Mouse (Mus musculus) forebrain, embryonic 11.5 days (tissue): ENCODE results near the gene Nostrin. TPM values are rescaled to one million over a fixed set of nuclear protein-coding genes. Genes with fewer than 3 reads are reported as not detected.

Source experiments
- ATAC-seq: fragments of 200-750 bp; cut with Nextera tagmentation; replicated peaks from 2 replicates; pipeline ENCODE4 v1.8.0; 2017; ENCODE audit warnings: moderate TSS enrichment; ENCODE audit not compliant: low FRiP score
- DNase-seq: peaks from one replicate; pipeline ENCODE4 v3.0.0-alpha.2; 2017; ENCODE audit warnings: low spot score
- H3K27ac ChIP-seq: fragments of 300-500 bp; sonication (generic); 2 replicates; pipeline ENCODE4 v1.5.1; 2014; ENCODE audit warnings: low read depth, low read length
- H3K27me3 ChIP-seq: fragments of 300-500 bp; sonication (generic); 2 replicates; pipeline ENCODE4 v1.6.1; 2014; ENCODE audit warnings: mild to moderate bottlenecking, low read length, mixed read lengths; ENCODE audit not compliant: control insufficient read depth, insufficient read depth
- H3K36me3 ChIP-seq: fragments of 300-500 bp; sonication (generic); 2 replicates; pipeline ENCODE4 v1.6.1; 2014; ENCODE audit warnings: mild to moderate bottlenecking, low read length, moderate library complexity, mixed read lengths; ENCODE audit not compliant: control insufficient read depth, insufficient read depth
- H3K4me1 ChIP-seq: fragments of 300-500 bp; sonication (generic); replicated peaks from 2 replicates; pipeline ENCODE4 v1.6.1; 2014; ENCODE audit warnings: low read length, mixed read lengths; ENCODE audit not compliant: control insufficient read depth, insufficient read depth
- H3K4me2 ChIP-seq: fragments of 300-500 bp; sonication (generic); 2 replicates; pipeline ENCODE4 v1.6.1; 2014; ENCODE audit warnings: low read depth, mild to moderate bottlenecking, low read length, moderate library complexity, mixed read lengths; ENCODE audit not compliant: severe bottlenecking
- H3K4me3 ChIP-seq: fragments of 300-500 bp; sonication (generic); 2 replicates; pipeline ENCODE4 v1.5.1; 2014; ENCODE audit warnings: low read depth, low read length
- H3K9ac ChIP-seq: fragments of 300-500 bp; sonication (generic); 2 replicates; pipeline ENCODE4 v1.6.1; 2014; ENCODE audit warnings: low read length
- H3K9me3 ChIP-seq: fragments of 300-500 bp; sonication (generic); 2 replicates; pipeline ENCODE4 v1.6.1; 2016; ENCODE audit warnings: low read length, mixed read lengths; ENCODE audit not compliant: control insufficient read depth
- WGBS: fragments of 180-500 bp; shearing (Covaris S2); extraction: QIAGEN DNeasy Blood & Tissue Kit; methylation state at CpG from one replicate; pipeline ENCODE4 v1.1.7; 2014; 5-methylcytosine and 5-hydroxymethylcytosine counted together
- polyA plus RNA-seq: library from polyadenylated mRNA; unstranded; fragments of >200 nt; fragmentation: Nextera tagmentation; extraction: Ambion mirVana; gene quantifications from 2 replicates; pipeline ENCODE4 v1.2.1, GENCODE M21; 2014

Nostrin gene
- polyA plus RNA-seq, 1 experiment from 2014 or later = 1.1 TPM

DNA sequence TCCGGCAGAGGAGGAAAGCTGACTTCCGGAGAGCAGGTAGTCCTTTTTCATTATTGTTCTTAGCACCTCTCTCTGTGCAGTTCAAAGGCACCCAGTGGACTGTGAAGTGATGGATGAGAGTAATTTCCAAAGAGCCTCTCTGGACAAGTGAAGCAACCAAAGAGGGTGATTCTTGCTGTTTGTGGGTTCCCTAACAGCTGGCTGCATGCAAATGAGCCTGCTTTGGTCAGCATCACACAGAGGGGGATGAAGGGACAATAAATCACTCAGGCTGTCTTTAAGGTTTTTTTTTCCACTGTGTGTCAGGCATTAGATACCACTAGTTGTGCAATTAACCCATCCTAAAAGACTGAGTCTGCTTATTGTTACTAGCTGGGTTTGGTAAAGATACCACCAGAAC lies 15.9 kb upstream of the Nostrin start:
- no peak for DNase-seq
- no peak overlapping the region for H3K4me3 ChIP-seq
- no peaks in the 10 kb centered on the region for H3K27me3 ChIP-seq
- no peaks in the 10 kb centered on the region for H3K36me3 ChIP-seq
- H3K4me2 ChIP-seq = no peak overlapping the region
- no peak overlapping the region for H3K27ac ChIP-seq
- ATAC-seq = no peak
- H3K4me1 ChIP-seq = no peaks in the 10 kb centered on the region
- no peak overlapping the region for H3K9ac ChIP-seq
- H3K9me3 ChIP-seq = no peaks in the 10 kb centered on the region; the same call in 1 of the 2 replicates
- 79% methylated on average over 2 of the region's 2 CpGs for WGBS

DNA sequence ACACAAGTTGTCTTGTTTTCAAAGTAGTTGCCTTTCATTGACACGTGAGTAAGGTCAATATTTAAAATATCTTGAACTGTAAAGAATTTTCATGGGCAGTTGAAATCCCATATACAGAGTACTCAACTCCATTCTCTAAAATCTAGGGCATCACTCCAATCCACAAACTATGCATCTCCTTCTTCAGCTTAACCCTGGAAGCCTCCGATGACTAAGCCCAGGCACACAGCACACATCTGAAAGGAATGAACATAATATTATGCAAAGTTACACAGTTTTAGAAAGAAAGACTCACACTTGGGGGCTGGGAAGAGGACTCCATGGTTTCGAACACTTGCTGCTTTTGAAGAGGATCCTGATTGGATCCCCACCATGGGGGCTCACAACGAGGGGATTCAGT lies 13.9 kb upstream of the Nostrin start:
- WGBS = 83% methylated on average over 4 of the region's 4 CpGs
- no peak for DNase-seq

DNA sequence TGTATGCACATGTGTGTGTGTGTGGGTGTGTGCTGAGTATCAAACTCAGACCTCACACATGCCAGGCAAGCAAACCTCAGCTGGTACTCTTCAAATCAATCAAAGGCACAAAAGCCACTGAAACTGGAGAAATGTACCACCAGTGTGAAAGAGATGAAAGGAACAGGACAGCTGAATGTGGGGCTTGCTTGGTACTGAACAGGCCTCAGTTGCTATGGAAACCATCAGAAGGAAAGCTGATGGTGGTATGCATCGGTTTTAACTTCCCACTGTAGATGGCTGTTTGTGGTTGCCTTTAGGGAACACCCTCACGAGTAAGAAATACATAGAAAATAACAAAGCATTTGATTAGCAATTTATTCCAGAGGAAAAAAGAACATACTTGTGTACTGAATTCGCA lies 10.2 kb upstream of the Nostrin start:
- whole genome bisulfite sequencing = 56% methylated on average over 3 of the region's 3 CpGs
- ATAC-seq (peak; percentile 44; the same call in 1 of the 2 replicates), DNase-seq (no peak)
- no peaks in the 10 kb centered on the region for H3K27me3 ChIP-seq
- no peak overlapping the region for H3K4me2 ChIP-seq
- no peak overlapping the region for H3K4me3 ChIP-seq
- no peaks in the 10 kb centered on the region for H3K9me3 ChIP-seq
- no peak overlapping the region for H3K9ac ChIP-seq
- no peaks in the 10 kb centered on the region for H3K4me1 ChIP-seq
- H3K27ac ChIP-seq = no peak overlapping the region
- no peaks in the 10 kb centered on the region for H3K36me3 ChIP-seq

More for the DNA sequence above, 13.9 kb upstream of the Nostrin start:
- no peaks in the 10 kb centered on the region for H3K4me1 ChIP-seq
- H3K27me3 ChIP-seq = no peaks in the 10 kb centered on the region
- ATAC-seq = no peak
- H3K27ac ChIP-seq = no peak overlapping the region
- H3K9ac ChIP-seq = no peak overlapping the region
- H3K9me3 ChIP-seq = no peaks in the 10 kb centered on the region
- H3K36me3 ChIP-seq = no peaks in the 10 kb centered on the region
- H3K4me3 ChIP-seq = no peak overlapping the region
- H3K4me2 ChIP-seq = no peak overlapping the region

DNA sequence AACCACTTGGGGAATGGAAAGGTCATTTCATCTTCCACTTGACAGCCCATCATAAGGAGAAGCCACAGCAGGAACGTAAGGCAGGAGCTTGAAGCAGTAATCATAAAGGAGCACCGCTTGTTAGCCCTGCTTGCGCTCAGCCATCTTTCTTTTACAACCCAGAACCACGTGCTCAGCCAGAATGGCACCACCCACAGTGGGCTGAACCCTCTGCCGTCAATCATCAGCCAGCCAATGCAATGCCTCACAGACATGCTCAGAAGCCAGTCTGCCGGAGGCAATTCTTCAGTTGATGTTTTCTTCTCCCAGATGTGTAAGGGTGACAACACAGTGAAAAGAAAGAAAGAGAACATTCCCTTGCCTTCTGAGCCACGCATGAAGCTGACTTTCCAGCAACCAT lies 7.3 kb upstream of the Nostrin start:
- Histone ChIP-seq H3K4me1 (no peaks in the 10 kb centered on the region), H3K27ac (no peak overlapping the region), H3K36me3 (no peaks in the 10 kb centered on the region), H3K9ac (no peak overlapping the region), H3K4me2 (no peak overlapping the region), H3K4me3 (no peak overlapping the region), H3K27me3 (no peaks in the 10 kb centered on the region), H3K9me3 (no peaks in the 10 kb centered on the region)
- DNase-seq (no peak), ATAC-seq (no peak)
- WGBS = 83% methylated on average over 7 of the region's 7 CpGs

DNA sequence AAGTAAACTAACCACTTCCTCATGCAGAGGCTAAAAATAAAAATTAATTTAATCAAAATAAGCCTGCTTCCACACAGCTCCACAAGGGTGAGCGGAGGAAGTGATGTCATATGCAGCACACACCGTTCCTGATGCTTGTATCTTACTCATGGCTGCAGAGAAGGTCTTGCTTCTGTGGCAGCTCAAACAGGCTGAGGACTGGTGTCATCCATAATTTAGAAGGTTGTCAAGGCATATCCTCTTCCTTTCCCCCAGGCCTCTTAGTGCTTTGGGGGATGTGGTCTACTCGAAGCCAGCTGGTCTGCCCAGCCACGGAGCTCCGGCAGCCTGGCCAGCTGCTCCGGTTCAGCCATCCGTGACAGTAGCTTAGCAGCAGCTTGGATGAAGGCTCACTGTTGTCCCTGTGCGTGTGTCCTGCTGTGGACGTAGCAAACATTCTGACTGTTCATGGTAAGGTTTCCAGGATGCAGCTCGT lies 6.6 kb upstream of the Nostrin start:
- peak; percentile 83 for ATAC-seq
- H3K9ac ChIP-seq = no peak overlapping the region
- no peaks in the 10 kb centered on the region for H3K9me3 ChIP-seq
- peak; percentile 60 for DNase-seq
- no peaks in the 10 kb centered on the region for H3K27me3 ChIP-seq
- H3K4me2 ChIP-seq = no peak overlapping the region
- H3K4me1 ChIP-seq = no peaks in the 10 kb centered on the region
- no peak overlapping the region for H3K4me3 ChIP-seq
- H3K27ac ChIP-seq = no peak overlapping the region
- H3K36me3 ChIP-seq = no peaks in the 10 kb centered on the region
- WGBS = 36% methylated on average over 10 of the region's 10 CpGs

DNA sequence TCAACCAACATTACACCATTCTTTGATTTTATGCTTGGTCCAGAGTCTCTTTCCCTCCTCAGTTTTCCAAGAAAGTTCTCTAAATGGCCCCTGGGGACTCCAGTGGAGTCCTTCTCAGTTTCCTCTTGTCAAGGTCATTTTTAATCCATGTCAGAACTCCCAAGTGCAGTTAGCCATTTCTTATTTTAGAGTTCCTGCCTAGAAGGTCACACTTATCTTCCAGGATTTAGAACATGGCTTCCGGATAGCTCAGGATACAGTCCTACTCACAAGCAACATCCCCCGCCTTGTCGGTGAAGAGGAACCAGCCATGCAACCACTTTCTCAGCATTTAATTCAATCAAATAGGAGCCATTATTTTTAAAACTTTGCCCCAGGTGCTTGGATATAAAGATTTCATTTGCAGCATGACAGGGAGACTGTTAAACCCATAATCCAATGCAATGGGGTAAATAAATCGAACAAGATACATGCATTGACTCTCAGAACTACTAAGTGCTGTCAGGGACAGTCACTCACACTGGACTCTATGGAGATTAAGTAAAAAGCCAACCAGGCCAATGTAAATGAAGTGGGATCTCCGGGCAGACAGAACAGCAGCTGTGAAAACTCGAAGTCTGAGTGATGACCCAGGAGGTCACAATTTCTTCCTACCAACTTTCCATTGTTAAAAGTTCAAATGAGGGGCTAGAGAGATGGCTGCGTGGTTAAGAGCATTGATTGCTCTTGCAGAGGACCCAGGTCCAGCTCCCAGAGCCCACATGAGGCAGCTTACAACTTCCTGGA lies 6.0 kb upstream of the Nostrin start:
- Histone ChIP-seq H3K4me1 (no peaks in the 10 kb centered on the region), H3K36me3 (no peaks in the 10 kb centered on the region), H3K27me3 (no peaks in the 10 kb centered on the region), H3K9me3 (no peaks in the 10 kb centered on the region), H3K4me2 (no peak overlapping the region), H3K4me3 (no peak overlapping the region), H3K9ac (no peak overlapping the region), H3K27ac (no peak overlapping the region)
- 78% methylated on average over 7 of the region's 7 CpGs for WGBS
- ATAC-seq = no peak
- no peak for DNase-seq

DNA sequence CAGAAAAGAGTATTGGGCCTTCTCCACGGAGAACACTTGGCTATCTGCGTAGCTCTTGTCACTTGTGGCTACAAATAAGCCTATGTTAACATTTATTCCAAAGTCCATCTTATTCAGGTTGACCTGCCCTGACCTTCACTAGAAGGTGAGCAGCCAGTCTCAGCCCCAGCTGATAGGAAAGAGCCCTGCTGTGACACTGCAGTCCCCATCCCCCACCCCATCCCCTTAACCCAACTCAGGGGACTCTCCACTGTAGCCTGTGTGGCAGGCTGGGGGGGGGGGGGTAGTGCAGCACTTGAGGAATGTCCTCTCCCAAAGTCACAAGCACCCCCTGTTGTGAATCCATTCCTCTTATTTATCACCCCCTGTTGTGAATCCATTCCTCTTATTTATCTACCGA lies 3.6 kb upstream of the Nostrin start:
- Histone ChIP-seq H3K36me3 (no peaks in the 10 kb centered on the region), H3K27me3 (no peaks in the 10 kb centered on the region), H3K9ac (no peak overlapping the region), H3K9me3 (no peaks in the 10 kb centered on the region), H3K4me1 (no peaks in the 10 kb centered on the region), H3K4me2 (no peak overlapping the region), H3K27ac (no peak overlapping the region), H3K4me3 (no peak overlapping the region)
- DNase-seq (no peak), ATAC-seq (no peak)
- 69% methylated on average over 3 of the region's 3 CpGs for WGBS

DNA sequence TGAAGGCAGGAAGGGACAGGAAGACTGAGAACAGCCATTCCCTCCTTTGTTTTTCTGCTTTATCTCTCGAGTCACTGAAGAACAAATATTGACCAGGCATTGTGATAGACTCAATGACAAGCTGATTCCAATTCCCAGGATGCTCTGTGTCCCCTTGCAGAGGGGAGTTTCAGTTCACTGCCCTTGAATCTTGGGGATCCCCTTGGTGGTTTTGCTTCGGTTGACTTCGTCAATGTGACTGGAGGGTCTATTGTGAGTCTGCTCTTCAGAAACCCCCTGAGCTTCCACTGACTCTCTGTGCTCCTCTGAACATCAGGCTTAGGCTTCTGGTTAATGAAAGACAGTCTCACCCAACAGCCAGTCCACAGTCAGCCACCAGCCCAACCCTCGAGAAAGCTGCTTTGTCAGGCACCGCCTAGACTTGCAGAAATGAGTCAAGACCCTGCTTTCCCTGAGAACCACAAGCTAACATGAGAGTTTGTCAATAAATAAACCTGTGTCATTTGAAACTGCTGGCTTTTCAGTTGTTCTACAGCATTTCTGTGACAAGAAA lies 3.0 kb upstream of the Nostrin start:
- Histone ChIP-seq H3K9me3 (no peaks in the 10 kb centered on the region), H3K4me3 (no peak overlapping the region), H3K27ac (no peak overlapping the region), H3K4me2 (no peak overlapping the region), H3K4me1 (no peaks in the 10 kb centered on the region), H3K9ac (no peak overlapping the region), H3K36me3 (no peaks in the 10 kb centered on the region), H3K27me3 (no peaks in the 10 kb centered on the region)
- no peak for DNase-seq
- WGBS = 65% methylated on average over 5 of the region's 5 CpGs
- no peak for ATAC-seq

DNA sequence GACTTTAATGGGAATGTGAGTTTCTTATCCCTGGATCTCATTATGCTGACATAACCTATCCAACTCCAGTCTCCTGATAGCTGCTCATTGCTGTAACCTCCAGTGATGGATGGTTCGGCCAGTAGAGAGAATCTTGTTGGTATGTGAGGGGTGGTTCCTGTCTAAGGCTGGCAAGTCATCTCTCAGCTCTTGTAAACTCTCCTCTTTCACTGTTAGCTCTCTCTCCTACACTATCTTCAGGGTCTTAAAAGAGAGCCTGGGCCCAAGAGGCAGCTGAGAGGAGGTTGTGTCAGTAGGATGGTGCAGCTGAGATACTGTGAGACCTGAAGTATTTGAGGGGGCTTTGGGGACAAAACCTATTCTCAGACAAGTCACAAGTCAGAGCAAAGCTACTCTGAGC lies 1.4 kb upstream of the Nostrin start:
- ATAC-seq (no peak), DNase-seq (no peak)
- 87% methylated on average over 1 of the region's 1 CpGs for WGBS
- no peaks in the 10 kb centered on the region for H3K36me3 ChIP-seq
- H3K4me1 ChIP-seq = no peaks in the 10 kb centered on the region
- H3K27me3 ChIP-seq = no peaks in the 10 kb centered on the region
- no peak overlapping the region for H3K4me2 ChIP-seq
- H3K27ac ChIP-seq = no peak overlapping the region
- H3K9ac ChIP-seq = no peak overlapping the region
- no peak overlapping the region for H3K4me3 ChIP-seq
- H3K9me3 ChIP-seq = no peaks in the 10 kb centered on the region
